Mouse (Mus musculus) midbrain, embryonic 11.5 days (tissue): ENCODE measurements around the gene Zfp933. TPM values are rescaled to one million over a fixed set of nuclear protein-coding genes. Genes with fewer than 3 reads are reported as not detected.

Experiments used
- ATAC-seq: fragments of 200-750 bp; cut with Nextera tagmentation; 2 replicates; pipeline ENCODE4 v1.8.0; 2017; ENCODE audit warnings: moderate TSS enrichment, moderate library complexity; ENCODE audit not compliant: low FRiP score
- DNase-seq: peaks from one replicate; pipeline ENCODE4 v3.0.0; 2015; ENCODE audit warnings: low spot score; ENCODE audit errors: missing footprints
- H3K27ac ChIP-seq: fragments of 300-500 bp; sonication (generic); 2 replicates; pipeline ENCODE4 v1.5.1; 2014; ENCODE audit warnings: low read depth, low read length
- H3K27me3 ChIP-seq: fragments of 300-500 bp; sonication (generic); 2 replicates; pipeline ENCODE4 v1.6.1; 2014; ENCODE audit warnings: mild to moderate bottlenecking, low read length, moderate library complexity, mixed read lengths; ENCODE audit not compliant: control insufficient read depth, insufficient read depth
- H3K36me3 ChIP-seq: fragments of 300-500 bp; sonication (generic); 2 replicates; pipeline ENCODE4 v1.6.1; 2014; ENCODE audit warnings: mild to moderate bottlenecking, low read length, moderate library complexity, mixed read lengths; ENCODE audit not compliant: control insufficient read depth, insufficient read depth
- H3K4me1 ChIP-seq: fragments of 300-500 bp; sonication (generic); 2 replicates; pipeline ENCODE4 v1.6.1; 2014; ENCODE audit warnings: low read length; ENCODE audit not compliant: control insufficient read depth, insufficient read depth
- H3K4me2 ChIP-seq: fragments of 300-500 bp; sonication (generic); 2 replicates; pipeline ENCODE4 v1.6.1; 2014; ENCODE audit warnings: mild to moderate bottlenecking, moderate library complexity
- H3K4me3 ChIP-seq: fragments of 300-500 bp; sonication (generic); 2 replicates; pipeline ENCODE4 v1.5.1; 2014; ENCODE audit warnings: low read depth, low read length
- H3K9ac ChIP-seq: fragments of 300-500 bp; sonication (generic); 2 replicates; pipeline ENCODE4 v1.6.1; 2014; ENCODE audit warnings: low read length
- H3K9me3 ChIP-seq: fragments of 300-500 bp; sonication (generic); 2 replicates; pipeline ENCODE4 v1.6.1; 2016; ENCODE audit warnings: low read length; ENCODE audit not compliant: control insufficient read depth
- WGBS: fragments of 180-500 bp; shearing (Covaris S2); extraction: QIAGEN DNeasy Blood & Tissue Kit; methylation state at CpG from one replicate; pipeline ENCODE4 v1.1.7; 2014; 5-methylcytosine and 5-hydroxymethylcytosine counted together
- polyA plus RNA-seq: library from polyadenylated mRNA; unstranded; fragments of >200 nt; fragmentation: Nextera tagmentation; extraction: Ambion mirVana; gene quantifications from 2 replicates; pipeline ENCODE4 v1.2.1, GENCODE M21; 2014

The Zfp933 gene
- polyA plus RNA-seq, 1 experiment from 2014 or later = 7.4 TPM

GRCm38 (mm10) chr4:147883041-147883440 lies 34.9 kb upstream of the Zfp933 start:
- no peak overlapping the region for H3K27ac ChIP-seq
- H3K9me3 ChIP-seq = no peaks in the 10 kb centered on the region
- peaks cover 25% of the 10 kb centered on the region for H3K36me3 ChIP-seq
- H3K27me3 ChIP-seq = no peaks in the 10 kb centered on the region
- H3K9ac ChIP-seq = no peak overlapping the region
- no peak for ATAC-seq
- DNase-seq = no peak
- no peak overlapping the region for H3K4me3 ChIP-seq
- H3K4me2 ChIP-seq = no peak overlapping the region
- WGBS = 91% methylated on average over 6 of the region's 6 CpGs
- H3K4me1 ChIP-seq = no peaks in the 10 kb centered on the region

- Histone ChIP-seq H3K9me3 (no peaks in the 10 kb centered on the region), H3K4me3 (no peak overlapping the region), H3K27ac (no peak overlapping the region), H3K27me3 (no peaks in the 10 kb centered on the region), H3K9ac (no peak overlapping the region), H3K36me3 (peaks cover 26% of the 10 kb centered on the region), H3K4me2 (no peak overlapping the region), H3K4me1 (no peaks in the 10 kb centered on the region)
- WGBS = 95% methylated on average over 7 of the region's 7 CpGs
- no peak for DNase-seq
- ATAC-seq = no peak
These were observed 33.6 kb upstream of the Zfp933 start for GRCm38 (mm10) chr4:147881792-147882191.

GRCm38 (mm10) chr4:147879865-147880264 lies 31.7 kb upstream of the Zfp933 start:
- Histone ChIP-seq H3K27me3 (no peaks in the 10 kb centered on the region), H3K9me3 (no peaks in the 10 kb centered on the region), H3K4me3 (no peak overlapping the region), H3K27ac (no peak overlapping the region), H3K4me1 (no peaks in the 10 kb centered on the region), H3K9ac (no peak overlapping the region), H3K4me2 (no peak overlapping the region), H3K36me3 (peaks cover 26% of the 10 kb centered on the region)
- 61% methylated on average over 5 of the region's 5 CpGs for WGBS
- ATAC-seq (peak; percentile 25; the same call in 1 of the 2 replicates), DNase-seq (no peak)

GRCm38 (mm10) chr4:147879456-147879855 lies 31.3 kb upstream of the Zfp933 start:
- H3K9me3 ChIP-seq = no peaks in the 10 kb centered on the region
- no peaks in the 10 kb centered on the region for H3K27me3 ChIP-seq
- H3K4me1 ChIP-seq = no peaks in the 10 kb centered on the region
- no peak overlapping the region for H3K4me2 ChIP-seq
- no peak overlapping the region for H3K27ac ChIP-seq
- WGBS = 85% methylated on average over 2 of the region's 2 CpGs
- H3K9ac ChIP-seq = no peak overlapping the region
- no peak for ATAC-seq
- H3K36me3 ChIP-seq = peaks cover 29% of the 10 kb centered on the region
- no peak overlapping the region for H3K4me3 ChIP-seq
- DNase-seq = no peak

GRCm38 (mm10) chr4:147878537-147878936 lies 30.4 kb upstream of the Zfp933 start:
- ATAC-seq = no peak
- Histone ChIP-seq H3K4me1 (no peaks in the 10 kb centered on the region), H3K9me3 (no peaks in the 10 kb centered on the region), H3K4me3 (no peak overlapping the region), H3K27ac (no peak overlapping the region), H3K4me2 (no peak overlapping the region), H3K36me3 (peaks cover 30% of the 10 kb centered on the region), H3K27me3 (no peaks in the 10 kb centered on the region), H3K9ac (no peak overlapping the region)
- 97% methylated on average over 9 of the region's 9 CpGs for WGBS
- DNase-seq = no peak

- H3K27ac ChIP-seq = no peak overlapping the region
- WGBS = 96% methylated on average over 4 of the region's 4 CpGs
- H3K9me3 ChIP-seq = no peaks in the 10 kb centered on the region
- H3K36me3 ChIP-seq = peaks cover 26% of the 10 kb centered on the region
- H3K4me2 ChIP-seq = no peak overlapping the region
- ATAC-seq (no peak), DNase-seq (no peak)
- H3K4me1 ChIP-seq = no peaks in the 10 kb centered on the region
- H3K27me3 ChIP-seq = no peaks in the 10 kb centered on the region
- H3K9ac ChIP-seq = no peak overlapping the region
- no peak overlapping the region for H3K4me3 ChIP-seq
These were observed 27.8 kb upstream of the Zfp933 start for GRCm38 (mm10) chr4:147875852-147876575.

GRCm38 (mm10) chr4:147869238-147869637 lies 21.1 kb upstream of the Zfp933 start:
- 19% methylated on average over 5 of the region's 5 CpGs for WGBS
- H3K4me3 ChIP-seq = peak overlapping the region; percentile 87
- no peak for ATAC-seq
- H3K9ac ChIP-seq = peak overlapping the region; percentile 77
- no peaks in the 10 kb centered on the region for H3K9me3 ChIP-seq
- DNase-seq = peak; percentile 88
- H3K36me3 ChIP-seq = peaks cover 19% of the 10 kb centered on the region
- H3K27me3 ChIP-seq = no peaks in the 10 kb centered on the region
- H3K4me1 ChIP-seq = peaks cover 19% of the 10 kb centered on the region
- peak overlapping the region; percentile 84 for H3K4me2 ChIP-seq
- H3K27ac ChIP-seq = no peak overlapping the region

- peak within 1 kb of the TSS; percentile 63 for H3K27ac ChIP-seq
- ATAC-seq = peak; percentile 98
- no peaks in the 10 kb centered on the region for H3K27me3 ChIP-seq
- no peaks in the 10 kb centered on the region for H3K9me3 ChIP-seq
- peak within 1 kb of the TSS; percentile 84 for H3K4me2 ChIP-seq
- peaks cover 19% of the 10 kb centered on the region for H3K4me1 ChIP-seq
- H3K4me3 ChIP-seq = peak within 1 kb of the TSS; percentile 87
- 0% methylated on average over 30 of the region's 30 CpGs for WGBS
- H3K9ac ChIP-seq = peak within 1 kb of the TSS; percentile 86
- DNase-seq = peak; percentile 98
- peaks cover 21% of the 10 kb centered on the region for H3K36me3 ChIP-seq
These were observed 20.4 kb upstream of the Zfp933 start, which contains the start of the genes Miip and Fv1 for GRCm38 (mm10) chr4:147868450-147869031. Gene Miip (minus strand): TSS chr4:147868816. Gene Fv1 (plus strand): TSS chr4:147868979.
